Mouse (Mus musculus) bone marrow, adult 2 months (tissue): Measurements from ENCODE around the gene Rab34.

Source experiments
- CTCF ChIP-seq: fragments of 200-500 bp; IDR thresholded peaks from 2 replicates; pipeline ENCODE4 v1.5.1; 2011; ENCODE audit warnings: low read length, control low read depth; ENCODE audit not compliant: control insufficient read depth, insufficient read depth
- POLR2A ChIP-seq: fragments of 200-500 bp; IDR thresholded peaks from 2 replicates; pipeline ENCODE4 v1.6.1; 2011; ENCODE audit warnings: low read depth, mild to moderate bottlenecking, control low read depth, low read length, borderline replicate concordance; ENCODE audit not compliant: control insufficient read depth

GRCm38 (mm10) chr11:78183884-78184514 is 4.2 kb upstream of the Rab34 start:
- TF ChIP-seq CTCF (no peak), POLR2A (no peak)
